Mouse (Mus musculus) bone marrow, adult 2 months (tissue): ENCODE data around the gene Kdm6b.

Source experiments
- CTCF ChIP-seq: fragments of 200-500 bp; IDR thresholded peaks from 2 replicates; pipeline ENCODE4 v1.5.1; 2011; ENCODE audit warnings: low read length, control low read depth; ENCODE audit not compliant: control insufficient read depth, insufficient read depth
- POLR2A ChIP-seq: fragments of 200-500 bp; IDR thresholded peaks from 2 replicates; pipeline ENCODE4 v1.6.1; 2011; ENCODE audit warnings: low read depth, mild to moderate bottlenecking, control low read depth, low read length, borderline replicate concordance; ENCODE audit not compliant: control insufficient read depth

DNA sequence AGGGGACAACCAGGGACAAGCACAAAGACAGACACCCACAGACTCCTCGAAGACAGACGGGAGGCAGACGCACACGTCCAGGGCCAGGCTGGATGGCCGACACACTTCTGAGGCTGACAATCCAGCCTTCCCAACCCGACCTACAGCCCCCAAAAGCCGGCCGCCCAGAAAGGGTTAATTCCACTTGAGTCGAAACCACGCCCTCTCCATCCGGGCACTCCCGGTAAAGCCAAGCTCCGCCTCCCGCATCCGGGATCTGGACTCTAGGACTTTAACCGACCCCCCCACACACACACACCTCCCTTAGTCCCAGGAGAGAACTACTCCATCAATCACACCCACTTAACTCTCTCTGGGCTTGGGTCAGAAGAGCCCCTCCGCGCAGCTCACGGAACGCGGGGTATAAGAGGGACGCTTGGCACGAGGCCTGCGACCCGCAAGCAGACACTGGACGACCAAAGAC, 2.4 kb downstream of the Kdm6b start:
- TF ChIP-seq CTCF (no peak), POLR2A (peak; percentile 57)
